Comparison of ENCODE assay signal across 12 mouse cellular contexts in genomic region chr5:43328579-43328978, GRCm38 (mm10).
A peak's percentile ranks its signal among the peaks of the same experiment; 100 is the strongest.
DNase-seq lines count a peak whose midpoint lies in the region; ATAC-seq and TF ChIP-seq lines count a peak whose summit lies in the region.
"Had no signal": no experiment of that assay in that cellular context is flagged by ENCODE, and none has a peak within 500 bp of the region (broad histone marks: within the 10 kb centered on the region; RNA-seq: fewer than 3 reads in every experiment).

No protein-coding gene starts in this region.

- H3K4me1 ChIP-seq in kidney, embryonic 14.5 days (ENCODE audit: control insufficient read depth, insufficient read depth, low read length) = no peaks in the 10 kb centered on the region
- H3K4me1 ChIP-seq in limb, embryonic 14.5 days (ENCODE audit: control insufficient read depth, insufficient read depth, low read length) = peaks cover 11% of the 10 kb centered on the region

- no peak overlapping the region for H3K27ac ChIP-seq in kidney, embryonic 14.5 days (ENCODE audit: low read depth, low read length)
- H3K27ac ChIP-seq in limb, embryonic 14.5 days (replicated peaks; ENCODE audit: low read depth, low read length) = no peak overlapping the region
- H3K27ac ChIP-seq: hindbrain, embryonic 15.5 days; limb, embryonic 15.5 days had no signal

- H3K27me3 ChIP-seq in kidney, embryonic 14.5 days (ENCODE audit: control insufficient read depth, insufficient read depth, low read length) = no peaks in the 10 kb centered on the region
- H3K27me3 ChIP-seq in limb, embryonic 14.5 days (ENCODE audit: control insufficient read depth, insufficient read depth, low read length) = no peaks in the 10 kb centered on the region
- H3K27me3 ChIP-seq: hindbrain, embryonic 15.5 days; limb, embryonic 15.5 days had no signal

- no peak overlapping the region for H3K4me3 ChIP-seq in kidney, embryonic 14.5 days (ENCODE audit: low read length)
- H3K4me3 ChIP-seq in limb, embryonic 14.5 days (replicated peaks; ENCODE audit: low read length) = no peak overlapping the region
- H3K4me3 ChIP-seq: hindbrain, embryonic 15.5 days; limb, embryonic 15.5 days had no signal

- H3K4me2 ChIP-seq in kidney, embryonic 14.5 days (replicated peaks; ENCODE audit: low read depth, low read length) = no peak overlapping the region
- H3K4me2 ChIP-seq in limb, embryonic 14.5 days (replicated peaks; ENCODE audit: low read depth, low read length, severe bottlenecking) = no peak overlapping the region
- H3K4me2 ChIP-seq: hindbrain, embryonic 15.5 days; limb, embryonic 15.5 days had no signal

- TF ChIP-seq POLR2A in limb, embryonic 14.5 days (IDR thresholded peaks at IDR 0.05; ENCODE audit: borderline replicate concordance, extremely low read depth, insufficient read depth, insufficient read length) = no peak

- no peak for ATAC-seq in kidney, embryonic 14.5 days (ENCODE audit: low FRiP score, low TSS enrichment)
- ATAC-seq in limb, embryonic 14.5 days (ENCODE audit: low FRiP score, low read depth) = no peak; the same call in 1 of the 2 replicates
- ATAC-seq in erythroblast, adult 5-6 weeks (replicated peaks; ENCODE audit: low FRiP score, poor library complexity, severe bottlenecking) = no peak

- no peak overlapping the region for H3K9ac ChIP-seq in kidney, embryonic 14.5 days (ENCODE audit: low read depth, low read length)
- no peak overlapping the region for H3K9ac ChIP-seq in limb, embryonic 14.5 days (ENCODE audit: low read depth, low read length, severe bottlenecking)
- H3K9ac ChIP-seq: hindbrain, embryonic 15.5 days; limb, embryonic 15.5 days had no signal

- 27% methylated on average over 4 of the region's 4 CpGs for WGBS in kidney, embryonic 14.5 days
- 32% methylated on average over 4 of the region's 4 CpGs for WGBS in limb, embryonic 14.5 days

- H3K9me3 ChIP-seq in kidney, embryonic 14.5 days (ENCODE audit: control insufficient read depth, low read length) = no peaks in the 10 kb centered on the region
- H3K9me3 ChIP-seq in limb, embryonic 14.5 days (ENCODE audit: control insufficient read depth, low read length) = no peaks in the 10 kb centered on the region
- H3K9me3 ChIP-seq: hindbrain, embryonic 15.5 days; limb, embryonic 15.5 days had no signal

- H3K36me3 ChIP-seq in kidney, embryonic 14.5 days (ENCODE audit: control insufficient read depth, insufficient read depth, low read length) = no peaks in the 10 kb centered on the region
- H3K36me3 ChIP-seq in limb, embryonic 14.5 days (ENCODE audit: control insufficient read depth, insufficient read depth, low read length) = no peaks in the 10 kb centered on the region
- H3K36me3 ChIP-seq: hindbrain, embryonic 15.5 days; limb, embryonic 15.5 days had no signal

- DNase-seq in cerebellum, postnatal 14 days = peak; percentile 50 to 62
- DNase-seq in cerebellum, adult 18-20 months = no peak
- DNase-seq in kidney, postnatal 4 days = peak; percentile 21 to 26
- peak; percentile 80 for DNase-seq in brain, adult 2 months (ENCODE audit: low read depth, low spot score)
- peak; percentile 66 for DNase-seq in limb, embryonic 14.5 days (ENCODE audit: low spot score)
- no peak for DNase-seq in T-cell, adult 2 months (ENCODE audit: low spot score)
- DNase-seq: B cell, adult 2 months; cerebellum, adult 11 months had no signal

Comparison
In these comparisons a context has a peak if more than half of its experiments do, and no peak if none do; other contexts are left out.
1. DNase-seq: peak in cerebellum, postnatal 14 days (2 of 2), kidney, postnatal 4 days (2 of 2), brain, adult 2 months (single experiment) and limb, embryonic 14.5 days (single experiment); none in cerebellum, adult 18-20 months (0 of 2) and T-cell, adult 2 months (single experiment).